In the genomic region with DNA sequence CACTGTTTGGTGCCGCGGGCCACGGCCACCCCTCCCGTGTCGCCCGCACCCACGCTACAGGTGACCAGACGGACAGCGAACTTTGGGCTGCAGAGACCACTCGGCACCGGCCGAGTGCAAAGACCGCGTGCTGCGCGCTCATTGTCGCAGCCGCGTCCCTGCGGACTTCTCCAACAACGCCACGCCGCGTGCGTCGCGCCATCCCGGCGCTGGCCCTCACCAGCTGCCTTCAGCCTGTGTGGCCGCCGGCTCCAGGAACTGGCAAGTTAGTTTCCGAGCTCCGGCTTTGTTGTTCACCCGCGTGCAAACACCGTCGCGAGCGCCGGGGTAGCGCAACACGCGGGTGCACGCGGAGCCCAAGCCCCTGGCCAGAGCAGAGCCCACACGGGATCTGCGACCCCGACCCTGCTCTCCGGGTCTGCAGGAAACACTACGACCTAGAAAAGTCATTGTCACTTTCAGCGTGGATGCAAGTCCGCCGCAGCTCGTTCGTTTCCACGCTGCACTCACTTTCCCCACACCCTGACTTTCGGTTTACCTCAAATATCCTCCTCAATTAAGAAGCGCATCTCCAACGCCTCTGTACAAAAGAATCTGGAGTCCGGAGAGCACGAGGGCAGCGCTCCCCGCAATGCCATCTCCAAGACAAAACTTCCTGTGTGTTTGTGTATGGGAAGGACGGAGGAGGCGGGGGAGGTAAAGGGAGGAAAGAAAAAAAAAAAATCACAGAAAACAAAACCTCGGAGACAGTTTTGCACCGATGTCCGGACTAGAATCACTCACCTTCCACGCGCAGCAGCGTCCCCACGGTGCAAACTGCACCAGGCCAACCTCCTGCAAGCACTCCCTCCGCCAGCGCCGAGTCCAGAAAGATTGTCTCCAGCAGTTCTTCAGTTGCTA, we compare ENCODE assay signal across 8 mouse cellular contexts. TPM values are rescaled to one million over a fixed set of nuclear protein-coding genes. Genes with fewer than 3 reads are reported as not detected.
A peak's percentile ranks its signal among the peaks of the same experiment; 100 is the strongest.
DNase-seq lines count a peak whose midpoint lies in the region; ATAC-seq and TF ChIP-seq lines count a peak whose summit lies in the region.

No protein-coding gene starts in this region.

- peak; percentile 23; the same call in 1 of the 2 replicates for ATAC-seq in embryonic facial prominence, embryonic 12.5 days (ENCODE audit: insufficient number of reproducible peaks, insufficient read depth, low FRiP score, low TSS enrichment)
- ATAC-seq in kidney, embryonic 16.5 days (ENCODE audit: low FRiP score, low TSS enrichment): peak; percentile 28
- ATAC-seq in liver, postnatal 0 days: peak; percentile 3
- peak; percentile 28 for ATAC-seq in neural tube, embryonic 12.5 days (ENCODE audit: low FRiP score, low read depth)

- H3K36me3 ChIP-seq in embryonic facial prominence, embryonic 12.5 days: no peaks in the 10 kb centered on the region
- no peaks in the 10 kb centered on the region for H3K36me3 ChIP-seq in kidney, embryonic 16.5 days (ENCODE audit: insufficient read depth, low read length)
- H3K36me3 ChIP-seq in liver, postnatal 0 days (replicated peaks; ENCODE audit: insufficient read depth, low read length): no peaks in the 10 kb centered on the region
- H3K36me3 ChIP-seq in neural tube, embryonic 12.5 days: no peaks in the 10 kb centered on the region

- peak; percentile 73 for DNase-seq in A20 (ENCODE audit: low read depth, low spot score)
- DNase-seq in adrenal gland, postnatal 10 days: peak; percentile 66
- DNase-seq in heart, adult 9 months (ENCODE audit: low spot score in 2 of 2): peak; percentile 10
- peak; percentile 57 for DNase-seq in liver, postnatal 0 days
- DNase-seq in testis, postnatal 14 days (ENCODE audit: low spot score): peak; percentile 64

- H3K4me1 ChIP-seq in embryonic facial prominence, embryonic 12.5 days: peaks cover 15% of the 10 kb centered on the region; the same call in 1 of the 2 replicates
- H3K4me1 ChIP-seq in kidney, embryonic 16.5 days (ENCODE audit: insufficient read depth, low read length): peaks cover 24% of the 10 kb centered on the region
- peaks cover 13% of the 10 kb centered on the region for H3K4me1 ChIP-seq in liver, postnatal 0 days (ENCODE audit: insufficient read depth)
- peaks cover 17% of the 10 kb centered on the region for H3K4me1 ChIP-seq in neural tube, embryonic 12.5 days

- no peak for TF ChIP-seq EP300 in liver, postnatal 0 days (IDR thresholded peaks at IDR 0.05; ENCODE audit: low read depth)

- H3K4me2 ChIP-seq in embryonic facial prominence, embryonic 12.5 days (replicated peaks): peak overlapping the region; percentile 63
- peak overlapping the region; percentile 84 for H3K4me2 ChIP-seq in kidney, embryonic 16.5 days (replicated peaks; ENCODE audit: low read depth, low read length)
- H3K4me2 ChIP-seq in liver, postnatal 0 days (ENCODE audit: low read depth, low read length): peak overlapping the region; percentile 100
- H3K4me2 ChIP-seq in neural tube, embryonic 12.5 days (replicated peaks): peak overlapping the region; percentile 76

- peak overlapping the region; percentile 87 for H3K4me3 ChIP-seq in embryonic facial prominence, embryonic 12.5 days
- peak overlapping the region; percentile 95 for H3K4me3 ChIP-seq in kidney, embryonic 16.5 days (ENCODE audit: low read length)
- H3K4me3 ChIP-seq in liver, postnatal 0 days (ENCODE audit: low read depth, low read length): peak overlapping the region; percentile 96
- peak overlapping the region; percentile 94 for H3K4me3 ChIP-seq in neural tube, embryonic 12.5 days

- H3K27ac ChIP-seq in embryonic facial prominence, embryonic 12.5 days: peak overlapping the region; percentile 94
- peak overlapping the region; percentile 97 for H3K27ac ChIP-seq in kidney, embryonic 16.5 days (ENCODE audit: low read length)
- peak overlapping the region; percentile 90 for H3K27ac ChIP-seq in liver, postnatal 0 days (ENCODE audit: low read depth)
- H3K27ac ChIP-seq in neural tube, embryonic 12.5 days: peak overlapping the region; percentile 70

- peak overlapping the region; percentile 98 for H3K9ac ChIP-seq in embryonic facial prominence, embryonic 12.5 days
- H3K9ac ChIP-seq in kidney, embryonic 16.5 days (replicated peaks; ENCODE audit: low read length): peak overlapping the region; percentile 98
- peak overlapping the region; percentile 90 for H3K9ac ChIP-seq in liver, postnatal 0 days (replicated peaks)
- peak overlapping the region; percentile 96 for H3K9ac ChIP-seq in neural tube, embryonic 12.5 days

- TF ChIP-seq CTCF in liver, postnatal 0 days (IDR thresholded peaks at IDR 0.05; ENCODE audit: low read depth): no peak

- H3K9me3 ChIP-seq in embryonic facial prominence, embryonic 12.5 days: no peaks in the 10 kb centered on the region
- H3K9me3 ChIP-seq in kidney, embryonic 16.5 days (ENCODE audit: low read length): no peaks in the 10 kb centered on the region
- no peaks in the 10 kb centered on the region for H3K9me3 ChIP-seq in liver, postnatal 0 days (ENCODE audit: low read length)
- no peaks in the 10 kb centered on the region for H3K9me3 ChIP-seq in neural tube, embryonic 12.5 days

- no peaks in the 10 kb centered on the region for H3K27me3 ChIP-seq in embryonic facial prominence, embryonic 12.5 days
- H3K27me3 ChIP-seq in kidney, embryonic 16.5 days (ENCODE audit: insufficient read depth, low read length): no peaks in the 10 kb centered on the region
- H3K27me3 ChIP-seq in liver, postnatal 0 days (ENCODE audit: insufficient read depth, low read length): no peaks in the 10 kb centered on the region
- no peaks in the 10 kb centered on the region for H3K27me3 ChIP-seq in neural tube, embryonic 12.5 days (replicated peaks)

- WGBS in embryonic facial prominence, embryonic 12.5 days: under 1% methylated on average over 75 of the region's 75 CpGs
- WGBS in kidney, embryonic 16.5 days: 0% methylated on average over 73 of the region's 75 CpGs
- WGBS in liver, postnatal 0 days (ENCODE audit: insufficient replicate concordance): under 1% methylated on average over 73 of the region's 75 CpGs
- WGBS in neural tube, embryonic 12.5 days: under 1% methylated on average over 75 of the region's 75 CpGs

RNA-seq across cellular contexts. Expression of gene Sinhcaf, which starts 0.5 kb away (rescaled TPM):
- 10 to 100 TPM; 28.1 to 29.4 TPM for total RNA-seq in adrenal gland, postnatal 10 days (2021)
- 143 and 147 TPM in 2 replicates for polyA plus RNA-seq in embryonic facial prominence, embryonic 12.5 days (2016; fragmentation: Nextera tagmentation; extraction: Ambion mirVana)
- polyA plus RNA-seq in kidney, embryonic 16.5 days (2015; fragmentation: Nextera tagmentation; extraction: Ambion mirVana): 142 and 145 TPM in 2 replicates
- 8.3 and 9.4 TPM in 2 replicates for polyA plus RNA-seq in liver, postnatal 0 days (2015; fragmentation: Nextera tagmentation; extraction: Ambion mirVana)
- polyA plus RNA-seq in neural tube, embryonic 12.5 days (2016; fragmentation: Nextera tagmentation; extraction: Ambion mirVana): 169 and 174 TPM in 2 replicates

RNA-seq across cellular contexts. Expression of gene Caprin2, which starts 49.7 kb away (rescaled TPM):
- 10 to 100 TPM; 10.2 to 18.2 TPM for total RNA-seq in adrenal gland, postnatal 10 days (2021)
- 21.0 and 21.2 TPM in 2 replicates for polyA plus RNA-seq in embryonic facial prominence, embryonic 12.5 days (2016; fragmentation: Nextera tagmentation; extraction: Ambion mirVana)
- 18.0 and 19.0 TPM in 2 replicates for polyA plus RNA-seq in kidney, embryonic 16.5 days (2015; fragmentation: Nextera tagmentation; extraction: Ambion mirVana)
- polyA plus RNA-seq in liver, postnatal 0 days (2015; fragmentation: Nextera tagmentation; extraction: Ambion mirVana): 2.6 and 2.7 TPM in 2 replicates
- polyA plus RNA-seq in neural tube, embryonic 12.5 days (2016; fragmentation: Nextera tagmentation; extraction: Ambion mirVana): 15.9 TPM in 2 replicates

Comparison
In these comparisons a context has a peak if more than half of its experiments do, and no peak if none do; other contexts are left out.
1. Peak in every context shown above with its lines: DNase-seq, ATAC-seq, H3K4me3 ChIP-seq and H3K27ac ChIP-seq.
2. DNase-seq: peak in every context shown above with its lines; median percentile 73 in A20; 66 in adrenal gland, postnatal 10 days; 64 in testis, postnatal 14 days; 57 in liver, postnatal 0 days; 10 in heart, adult 9 months.
3. RNA of gene Sinhcaf, which starts 0.5 kb away (polyA plus RNA-seq): 169 to 174 TPM in neural tube, embryonic 12.5 days, 143 to 147 TPM in embryonic facial prominence, embryonic 12.5 days and 142 to 145 TPM in kidney, embryonic 16.5 days; 8.3 to 9.4 TPM in liver, postnatal 0 days; every median in the first group is over 10 times any median in the second.